Comparison of ENCODE assay signal across 33 mouse cellular contexts in the genomic region with DNA sequence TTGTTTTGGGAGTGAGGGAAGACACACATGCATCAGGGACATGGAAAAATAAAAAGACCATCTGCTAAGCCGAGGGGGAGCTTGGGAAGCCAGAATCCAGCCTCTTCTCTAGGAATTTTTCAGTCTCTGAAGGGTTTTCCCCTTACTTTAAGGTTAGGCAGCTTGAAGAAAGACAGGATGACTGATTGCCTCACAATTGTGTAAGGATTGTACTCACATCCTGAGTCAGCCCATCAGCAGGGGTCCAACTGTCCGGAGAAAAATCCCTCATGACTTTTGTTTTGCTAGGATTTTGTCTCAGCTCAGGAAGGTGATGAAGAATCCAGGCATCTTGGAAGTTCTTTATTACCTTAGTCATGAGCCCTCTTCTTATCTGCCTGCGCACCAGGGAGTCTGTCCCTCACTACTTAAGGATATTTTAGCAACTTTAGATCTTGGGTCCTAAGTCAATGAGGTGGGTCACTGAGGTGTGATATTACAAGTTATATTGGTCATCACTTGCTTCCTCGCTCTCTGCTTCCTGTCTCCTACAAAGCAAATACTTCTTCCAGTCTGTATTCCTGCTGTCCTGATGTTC.
DNase-seq lines count a peak whose midpoint lies in the region; ATAC-seq and TF ChIP-seq lines count a peak whose summit lies in the region.
"Had no signal": no experiment of that assay in that cellular context is flagged by ENCODE, and none has a peak within 500 bp of the region (broad histone marks: within the 10 kb centered on the region; RNA-seq: fewer than 3 reads in every experiment).

No protein-coding gene starts in this region.

- 44% methylated on average over 4 of the region's 4 CpGs for WGBS in lung, postnatal 0 days

- no peaks in the 10 kb centered on the region for H3K27me3 ChIP-seq in lung, postnatal 0 days (replicated peaks; ENCODE audit: insufficient read depth, low read length)
- H3K27me3 ChIP-seq in Patski, result no peaks in the 10 kb centered on the region
- H3K27me3 ChIP-seq: CH12.LX; embryonic facial prominence, embryonic 12.5 days; forebrain, embryonic 12.5 days; heart, embryonic 13.5 days; kidney, embryonic 15.5 days; midbrain, embryonic 13.5 days had no signal

- no peaks in the 10 kb centered on the region for H3K4me1 ChIP-seq in lung, postnatal 0 days (ENCODE audit: insufficient read depth, low read depth, low read length)
- H3K4me1 ChIP-seq: embryonic facial prominence, embryonic 12.5 days; forebrain, embryonic 12.5 days; heart, embryonic 13.5 days; kidney, embryonic 15.5 days; midbrain, embryonic 13.5 days had no signal

- DNase-seq in lung, postnatal 0 days (ENCODE audit: low spot score), result peak; percentile 17
- no peak for DNase-seq in lung, postnatal 25 days (ENCODE audit: low spot score)
- DNase-seq in Patski (ENCODE audit: low read depth, low spot score), result peak; percentile 81
- peak; percentile 25 for DNase-seq in mesoderm, embryonic 11.5 days (ENCODE audit: low read depth, low spot score)
- DNase-seq in retina, embryonic 14.5 days (ENCODE audit: low spot score), result no peak
- DNase-seq: adrenal gland, postnatal 14 days; cerebellum, adult 11-12 months; cerebellum, adult 9-11 months; embryo, embryonic 11 days; forebrain, postnatal 0 days; gastrocnemius, postnatal 14 days; heart, adult 2 months; heart, postnatal 14 days; kidney, adult 18-20 months; kidney, postnatal 25 days; left cerebral cortex, postnatal 4 days; lung, adult 2 months; lung, postnatal 14 days; retina, postnatal 1 day; right cerebral cortex, postnatal 14 days; thymus, postnatal 4 days had no signal

- CTCF ChIA-PET in Patski (lab: Charles Lee), result interaction anchor here (1.2 kb wide), 2 partner anchors 8 to 9 kb away, joined by 3 read pairs; no protein-coding TSS in a partner anchor

- TF ChIP-seq CTCF in lung, postnatal 0 days (IDR thresholded peaks at IDR 0.05), result no peak
- no peak for TF ChIP-seq CTCF in Patski (IDR thresholded peaks at IDR 0.05)

- no peak for TF ChIP-seq EP300 in lung, postnatal 0 days (IDR thresholded peaks at IDR 0.05)

- no peak overlapping the region for H3K27ac ChIP-seq in lung, postnatal 0 days (ENCODE audit: low read length)
- H3K27ac ChIP-seq: embryonic facial prominence, embryonic 12.5 days; forebrain, embryonic 12.5 days; heart, adult 2 months; heart, embryonic 13.5 days; kidney, embryonic 15.5 days; layer of hippocampus, adult 2 months; midbrain, embryonic 13.5 days had no signal

- H3K4me3 ChIP-seq in lung, postnatal 0 days (ENCODE audit: low read depth, low read length), result no peak overlapping the region
- H3K4me3 ChIP-seq: embryonic facial prominence, embryonic 12.5 days; erythroblast, embryonic 14.5 days; forebrain, embryonic 12.5 days; heart, adult 2 months; heart, embryonic 13.5 days; kidney, embryonic 15.5 days; layer of hippocampus, adult 2 months; midbrain, embryonic 13.5 days had no signal

- POLR2A ChIA-PET in Patski (lab: Charles Lee), result interaction anchor here (1.3 kb wide), 1 partner anchor 9 kb away, joined by 3 read pairs; no protein-coding TSS in a partner anchor

- H3K4me2 ChIP-seq in lung, postnatal 0 days (replicated peaks; ENCODE audit: low read depth, low read length), result no peak overlapping the region
- H3K4me2 ChIP-seq: embryonic facial prominence, embryonic 12.5 days; forebrain, embryonic 12.5 days; heart, embryonic 13.5 days; kidney, embryonic 15.5 days; midbrain, embryonic 13.5 days had no signal

- in situ Hi-C loops in Patski (cut with MboI; ENCODE audit: low pct_unique_long_range_greater_than_20kb), result loop anchor here (5.0 kb wide), 1 partner anchor 66 kb away; the partner anchor contains the start of gene Bmp2k

- no peak for ATAC-seq in lung, postnatal 0 days
- ATAC-seq in Patski, result peak; percentile 85
- ATAC-seq in granulocyte monocyte progenitor cell, adult 5-6 weeks (replicated peaks; ENCODE audit: poor library complexity, severe bottlenecking), result peak; percentile 43; the same call in 1 of the 2 replicates
- ATAC-seq in frontal cortex, adult (ENCODE audit: low TSS enrichment), result no peak
- ATAC-seq: activated CD4-positive, CD25-positive, alpha-beta regulatory T cell, adult 4 months; forebrain, postnatal 0 days; hindbrain, embryonic 16.5 days; midbrain, embryonic 13.5 days had no signal

- no peaks in the 10 kb centered on the region for H3K9me3 ChIP-seq in lung, postnatal 0 days (ENCODE audit: low read length)
- H3K9me3 ChIP-seq: embryonic facial prominence, embryonic 12.5 days; forebrain, embryonic 12.5 days; heart, embryonic 13.5 days; kidney, embryonic 15.5 days; midbrain, embryonic 13.5 days had no signal

- no peak overlapping the region for H3K9ac ChIP-seq in lung, postnatal 0 days (replicated peaks; ENCODE audit: low read depth)
- H3K9ac ChIP-seq: embryonic facial prominence, embryonic 12.5 days; forebrain, embryonic 12.5 days; forebrain, postnatal 0 days; heart, embryonic 13.5 days; kidney, embryonic 15.5 days; midbrain, embryonic 13.5 days had no signal

- H3K36me3 ChIP-seq in lung, postnatal 0 days (ENCODE audit: insufficient read depth, low read length), result no peaks in the 10 kb centered on the region
- H3K36me3 ChIP-seq: embryonic facial prominence, embryonic 12.5 days; forebrain, embryonic 12.5 days; heart, embryonic 13.5 days; kidney, embryonic 15.5 days; midbrain, embryonic 13.5 days had no signal

Comparison
In these comparisons a context has a peak if more than half of its experiments do, and no peak if none do; other contexts are left out.
1. DNase-seq: peak in lung, postnatal 0 days (single experiment), Patski (single experiment) and mesoderm, embryonic 11.5 days (single experiment); none in lung, postnatal 25 days (single experiment) and retina, embryonic 14.5 days (single experiment).
2. ATAC-seq: peak in Patski (single experiment) and granulocyte monocyte progenitor cell, adult 5-6 weeks (single experiment); none in lung, postnatal 0 days (single experiment) and frontal cortex, adult (single experiment).